Mouse (Mus musculus): ENCODE measurements around the gene Lrrfip1.

Lrrfip1 gene

GRCm38 (mm10) chr1:91144813-91145212 lies 146.3 kb downstream of the Lrrfip1 start, which contains the start of gene Rbm44:
Gene Rbm44 (plus strand): TSS chr1:91145089.
- DNase-seq (ENCODE audit: low spot score) = no peak

DNA sequence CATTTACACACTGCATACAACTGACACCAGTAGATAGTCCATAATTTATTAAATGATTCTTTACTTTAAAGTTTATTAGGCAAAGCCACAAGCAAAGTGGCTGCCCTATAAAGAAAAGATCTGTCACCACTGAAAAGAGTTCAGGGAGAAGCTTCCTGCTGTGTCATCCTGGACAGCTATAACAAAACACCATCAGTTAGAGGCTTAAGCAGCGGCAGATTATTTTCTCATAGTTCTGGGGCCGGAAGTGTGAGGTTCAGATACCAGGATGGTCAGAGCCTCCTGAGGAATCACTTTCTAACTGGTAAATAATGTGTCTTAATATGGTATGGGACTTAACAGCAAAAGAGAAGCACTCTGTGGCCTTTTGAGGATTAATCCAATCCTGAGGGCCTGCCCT lies 153.0 kb downstream of the Lrrfip1 start:
- DNase-seq (ENCODE audit: low spot score) = no peak

DNA sequence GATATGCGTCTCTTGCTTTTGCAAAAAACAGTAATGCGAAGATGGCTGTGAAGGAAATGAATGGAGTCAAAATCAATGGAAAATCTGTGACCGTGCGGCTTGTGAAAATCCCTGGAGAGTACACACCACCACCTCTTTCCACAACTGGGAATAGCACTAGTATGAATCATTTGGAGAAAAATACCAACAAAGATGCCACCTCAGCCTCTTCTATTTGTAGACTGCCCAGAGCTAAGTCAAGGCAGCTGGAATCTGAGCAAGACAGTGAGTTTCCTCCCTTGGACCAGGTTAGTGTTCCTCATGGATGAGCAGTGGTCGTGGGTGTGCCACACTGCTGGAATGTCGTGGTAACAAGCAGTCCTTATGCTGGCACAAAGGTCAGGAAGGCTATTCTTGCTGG lies 168.3 kb downstream of the Lrrfip1 start:
- no peak for DNase-seq (ENCODE audit: low spot score)

GRCm38 (mm10) chr1:91169157-91169556 lies 170.6 kb downstream of the Lrrfip1 start:
- DNase-seq (ENCODE audit: low spot score) = no peak

DNA sequence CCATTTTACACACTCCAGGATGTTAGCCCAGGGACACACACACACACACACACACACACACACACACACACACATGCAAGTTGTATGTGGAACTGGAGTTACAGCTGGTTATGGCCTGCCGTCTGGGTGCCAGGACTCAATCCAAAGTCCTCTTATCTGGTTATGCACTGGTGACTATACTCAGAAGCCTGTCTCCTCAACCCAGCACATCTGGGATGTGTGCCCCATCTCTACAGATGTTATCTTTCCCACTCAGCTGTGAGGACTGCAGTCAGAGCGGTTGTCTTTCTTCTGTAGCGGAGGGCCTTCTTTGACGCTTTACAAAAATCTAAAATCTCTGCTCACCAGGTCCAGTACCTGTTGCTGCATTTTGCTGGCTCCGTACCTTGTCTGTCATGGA lies 176.3 kb downstream of the Lrrfip1 start:
- no peak for DNase-seq (ENCODE audit: low spot score)

DNA sequence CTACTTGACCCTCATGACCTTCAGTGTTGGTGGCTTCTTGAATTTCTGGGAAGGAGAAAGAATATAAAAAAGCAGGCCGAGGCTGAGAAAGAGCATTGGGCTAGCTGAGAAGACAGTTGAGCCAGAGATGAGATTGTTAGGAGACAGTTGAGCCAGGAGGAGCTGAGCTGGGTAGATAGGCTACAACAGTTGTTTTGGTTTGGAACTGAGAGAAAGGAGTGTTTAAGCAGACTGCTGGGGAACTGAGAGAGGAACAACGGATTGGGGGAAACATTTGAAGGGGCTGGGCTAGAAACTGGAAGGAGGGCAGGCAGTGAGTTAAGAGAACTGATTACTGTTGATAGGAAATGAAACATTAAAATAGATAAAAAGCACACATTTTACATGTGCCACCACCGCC lies 177.5 kb downstream of the Lrrfip1 start:
- DNase-seq (ENCODE audit: low spot score) = no peak

GRCm38 (mm10) chr1:91176871-91177270 lies 178.3 kb downstream of the Lrrfip1 start:
- no peak for DNase-seq (ENCODE audit: low spot score)
